Mouse (Mus musculus): ENCODE results near the gene Insrr. TPM values are rescaled to one million over a fixed set of nuclear protein-coding genes. Genes with fewer than 3 reads are reported as not detected.
A peak's percentile ranks its signal among the peaks of the same experiment; 100 is the strongest.

Insrr gene
- polyA plus RNA-seq, 1 experiment from 2014 or later = not detected

- Histone ChIP-seq H3K9me3 (replicated peaks) (no peaks in the 10 kb centered on the region), H3K27me3 (replicated peaks) (peaks cover 92% of the 10 kb centered on the region), H3K4me1 (replicated peaks) (0 out of 2 replicates have a peak, but pooled peaks cover 3% of the 10 kb centered on the region), H3K27ac (ENCODE audit: poor library complexity, severe bottlenecking) (no peak overlapping the region), H3K4me3 (no peak overlapping the region), H3K36me3 (no peaks in the 10 kb centered on the region), H3K4me2 (no peak overlapping the region; the same call in 1 of the 2 replicates), H3K9ac (no peak overlapping the region)
- 45% methylated on average over 23 of the region's 23 CpGs for WGBS
- ATAC-seq (ENCODE audit: insufficient number of reproducible peaks, low FRiP score) = no peak
Observed at GRCm38 (mm10) chr3:87778283-87778682, 18.5 kb upstream of the Insrr start.

- no peaks in the 10 kb centered on the region for H3K36me3 ChIP-seq
- H3K27ac ChIP-seq (ENCODE audit: poor library complexity, severe bottlenecking) = no peak overlapping the region
- H3K27me3 ChIP-seq (replicated peaks) = peaks cover 85% of the 10 kb centered on the region
- no peak for ATAC-seq (ENCODE audit: insufficient number of reproducible peaks, low FRiP score)
- no peaks in the 10 kb centered on the region for H3K9me3 ChIP-seq (replicated peaks)
- WGBS = 35% methylated on average over 2 of the region's 2 CpGs
- no peak overlapping the region for H3K4me3 ChIP-seq
- 0 out of 2 replicates have a peak, but pooled peaks cover 3% of the 10 kb centered on the region for H3K4me1 ChIP-seq (replicated peaks)
- no peak overlapping the region for H3K9ac ChIP-seq
- no peak overlapping the region for H3K4me2 ChIP-seq
Observed at GRCm38 (mm10) chr3:87779086-87779485, 17.7 kb upstream of the Insrr start.

- ATAC-seq (ENCODE audit: insufficient number of reproducible peaks, low FRiP score) = no peak
- Histone ChIP-seq H3K9me3 (replicated peaks) (no peaks in the 10 kb centered on the region), H3K36me3 (no peaks in the 10 kb centered on the region), H3K4me3 (no peak overlapping the region), H3K4me1 (replicated peaks) (peaks cover 14% of the 10 kb centered on the region), H3K27ac (ENCODE audit: poor library complexity, severe bottlenecking) (no peak overlapping the region), H3K27me3 (replicated peaks) (peaks cover 56% of the 10 kb centered on the region), H3K9ac (no peak overlapping the region), H3K4me2 (no peak overlapping the region)
- WGBS = 82% methylated on average over 25 of the region's 25 CpGs
Observed at GRCm38 (mm10) chr3:87783282-87784023, 13.3 kb upstream of the Insrr start.

- Histone ChIP-seq H3K27me3 (replicated peaks) (peaks cover 55% of the 10 kb centered on the region), H3K36me3 (no peaks in the 10 kb centered on the region), H3K9ac (no peak overlapping the region), H3K4me2 (no peak overlapping the region), H3K9me3 (replicated peaks) (no peaks in the 10 kb centered on the region), H3K4me3 (no peak overlapping the region), H3K27ac (ENCODE audit: poor library complexity, severe bottlenecking) (no peak overlapping the region), H3K4me1 (replicated peaks) (peaks cover 22% of the 10 kb centered on the region)
- no peak for ATAC-seq (ENCODE audit: insufficient number of reproducible peaks, low FRiP score)
- WGBS = 45% methylated on average over 5 of the region's 5 CpGs
Observed at GRCm38 (mm10) chr3:87785156-87785555, 11.6 kb upstream of the Insrr start.

GRCm38 (mm10) chr3:87785626-87786214, 11.0 kb upstream of the Insrr start:
- H3K4me1 ChIP-seq (replicated peaks) = peaks cover 22% of the 10 kb centered on the region
- H3K4me2 ChIP-seq = no peak overlapping the region
- no peak overlapping the region for H3K4me3 ChIP-seq
- peaks cover 55% of the 10 kb centered on the region for H3K27me3 ChIP-seq (replicated peaks)
- no peaks in the 10 kb centered on the region for H3K36me3 ChIP-seq
- WGBS = 13% methylated on average over 6 of the region's 6 CpGs
- no peak overlapping the region for H3K9ac ChIP-seq
- no peak overlapping the region for H3K27ac ChIP-seq (ENCODE audit: poor library complexity, severe bottlenecking)
- ATAC-seq (ENCODE audit: insufficient number of reproducible peaks, low FRiP score) = no peak
- H3K9me3 ChIP-seq (replicated peaks) = no peaks in the 10 kb centered on the region

- Histone ChIP-seq H3K4me3 (no peak overlapping the region), H3K27ac (ENCODE audit: poor library complexity, severe bottlenecking) (no peak overlapping the region), H3K9me3 (replicated peaks) (no peaks in the 10 kb centered on the region), H3K36me3 (no peaks in the 10 kb centered on the region), H3K4me2 (no peak overlapping the region), H3K4me1 (replicated peaks) (peaks cover 22% of the 10 kb centered on the region), H3K27me3 (replicated peaks) (peaks cover 69% of the 10 kb centered on the region), H3K9ac (no peak overlapping the region)
- WGBS = 52% methylated on average over 1 of the region's 1 CpGs
- ATAC-seq (ENCODE audit: insufficient number of reproducible peaks, low FRiP score) = no peak
Observed at GRCm38 (mm10) chr3:87789248-87789647, 7.5 kb upstream of the Insrr start.

- H3K4me1 ChIP-seq (replicated peaks) = peaks cover 25% of the 10 kb centered on the region
- no peak overlapping the region for H3K9ac ChIP-seq
- no peak for ATAC-seq (ENCODE audit: insufficient number of reproducible peaks, low FRiP score)
- no peak overlapping the region for H3K27ac ChIP-seq (ENCODE audit: poor library complexity, severe bottlenecking)
- no peaks in the 10 kb centered on the region for H3K9me3 ChIP-seq (replicated peaks)
- peaks cover 75% of the 10 kb centered on the region for H3K27me3 ChIP-seq (replicated peaks)
- no peak overlapping the region for H3K4me2 ChIP-seq
- 26% methylated on average over 5 of the region's 5 CpGs for WGBS
- H3K36me3 ChIP-seq = no peaks in the 10 kb centered on the region
- no peak overlapping the region for H3K4me3 ChIP-seq
Observed at GRCm38 (mm10) chr3:87789768-87790167, 7.0 kb upstream of the Insrr start.

- no peaks in the 10 kb centered on the region for H3K36me3 ChIP-seq
- peaks cover 100% of the 10 kb centered on the region for H3K27me3 ChIP-seq (replicated peaks)
- no peaks in the 10 kb centered on the region for H3K9me3 ChIP-seq (replicated peaks)
- peaks cover 22% of the 10 kb centered on the region for H3K4me1 ChIP-seq (replicated peaks)
- ATAC-seq (ENCODE audit: insufficient number of reproducible peaks, low FRiP score) = no peak
- H3K27ac ChIP-seq (ENCODE audit: poor library complexity, severe bottlenecking) = no peak within 1 kb of the TSS
- H3K4me2 ChIP-seq = peak within 1 kb of the TSS; percentile 55
- WGBS = under 1% methylated on average over 34 of the region's 47 CpGs
- H3K4me3 ChIP-seq = peak within 1 kb of the TSS; percentile 35
- H3K9ac ChIP-seq = no peak within 1 kb of the TSS
Observed at GRCm38 (mm10) chr3:87794922-87795325, 1.8 kb upstream of the Insrr start, which contains the start of gene Ntrk1. TSS of gene Ntrk1 (minus strand) at chr3:87795162.

- WGBS = 17% methylated on average over 33 of the region's 33 CpGs
- ATAC-seq (ENCODE audit: insufficient number of reproducible peaks, low FRiP score) = no peak
- H3K4me2 ChIP-seq = peak overlapping the region; percentile 55
- H3K27ac ChIP-seq (ENCODE audit: poor library complexity, severe bottlenecking) = no peak overlapping the region
- peak overlapping the region; percentile 35 for H3K4me3 ChIP-seq
- no peak overlapping the region for H3K9ac ChIP-seq
- no peaks in the 10 kb centered on the region for H3K9me3 ChIP-seq (replicated peaks)
- H3K36me3 ChIP-seq = no peaks in the 10 kb centered on the region
- H3K4me1 ChIP-seq (replicated peaks) = peaks cover 20% of the 10 kb centered on the region
- peaks cover 100% of the 10 kb centered on the region for H3K27me3 ChIP-seq (replicated peaks)
Observed at GRCm38 (mm10) chr3:87795336-87796277, 1.1 kb upstream of the Insrr start.

- H3K4me3 ChIP-seq = no peak overlapping the region
- H3K9me3 ChIP-seq (replicated peaks) = no peaks in the 10 kb centered on the region
- no peak overlapping the region for H3K27ac ChIP-seq (ENCODE audit: poor library complexity, severe bottlenecking)
- 43% methylated on average over 5 of the region's 5 CpGs for WGBS
- H3K36me3 ChIP-seq = no peaks in the 10 kb centered on the region
- H3K27me3 ChIP-seq (replicated peaks) = peaks cover 100% of the 10 kb centered on the region
- no peak for ATAC-seq (ENCODE audit: insufficient number of reproducible peaks, low FRiP score)
- no peak overlapping the region for H3K9ac ChIP-seq
- no peak overlapping the region for H3K4me2 ChIP-seq
- peaks cover 14% of the 10 kb centered on the region for H3K4me1 ChIP-seq (replicated peaks)
Observed at GRCm38 (mm10) chr3:87801681-87802080, 4.9 kb downstream of the Insrr start.
